Mouse (Mus musculus) bone marrow macrophage, adult 2 months (primary cell): Measurements from ENCODE around the gene Olfr541.

ENCODE experiments used
- CTCF ChIP-seq: IDR thresholded peaks from 2 replicates; pipeline ENCODE4 v1.5.1; 2012; ENCODE audit warnings: low read depth, mild to moderate bottlenecking, low read length, moderate library complexity
- POLR2A ChIP-seq: IDR thresholded peaks from 2 replicates; pipeline ENCODE4 v1.6.1; 2012; ENCODE audit warnings: mild to moderate bottlenecking, low read depth, low read length, borderline replicate concordance

- TF ChIP-seq POLR2A, result no peak
- no peak for TF ChIP-seq CTCF
Observed at GRCm38 (mm10) chr7:140707536-140708284, 10.6 kb downstream of the Olfr541 start.
